Mouse (Mus musculus): ENCODE results near the gene Chrna5. TPM values are rescaled to one million over a fixed set of nuclear protein-coding genes. Genes with fewer than 3 reads are reported as not detected.

Gene Chrna5
- not detected for polyA plus RNA-seq (2015; fragmentation: Illumina TruSeq; extraction: RNeasy Lipid Tissue Mini Kit (QIAGEN cat#74804); ENCODE audit: insufficient read depth, low read depth, low replicate concordance)

GRCm38 (mm10) chr9:54980674-54981073 lies at the start of gene Chrna5:
Gene Chrna5 (plus strand): TSS chr9:54980880.

GRCm38 (mm10) chr9:54950575-54951321 lies 29.9 kb upstream of the Chrna5 start, which contains the start of the genes Psma4 and AY074887:
Gene Psma4 (plus strand): TSS chr9:54950790.
Gene AY074887 (minus strand): TSS chr9:54950998.

GRCm38 (mm10) chr9:55026275-55026663 lies 45.6 kb downstream of the Chrna5 start, which contains the start of gene Chrna3:
Gene Chrna3 (minus strand): TSS chr9:55026562.

DNA sequence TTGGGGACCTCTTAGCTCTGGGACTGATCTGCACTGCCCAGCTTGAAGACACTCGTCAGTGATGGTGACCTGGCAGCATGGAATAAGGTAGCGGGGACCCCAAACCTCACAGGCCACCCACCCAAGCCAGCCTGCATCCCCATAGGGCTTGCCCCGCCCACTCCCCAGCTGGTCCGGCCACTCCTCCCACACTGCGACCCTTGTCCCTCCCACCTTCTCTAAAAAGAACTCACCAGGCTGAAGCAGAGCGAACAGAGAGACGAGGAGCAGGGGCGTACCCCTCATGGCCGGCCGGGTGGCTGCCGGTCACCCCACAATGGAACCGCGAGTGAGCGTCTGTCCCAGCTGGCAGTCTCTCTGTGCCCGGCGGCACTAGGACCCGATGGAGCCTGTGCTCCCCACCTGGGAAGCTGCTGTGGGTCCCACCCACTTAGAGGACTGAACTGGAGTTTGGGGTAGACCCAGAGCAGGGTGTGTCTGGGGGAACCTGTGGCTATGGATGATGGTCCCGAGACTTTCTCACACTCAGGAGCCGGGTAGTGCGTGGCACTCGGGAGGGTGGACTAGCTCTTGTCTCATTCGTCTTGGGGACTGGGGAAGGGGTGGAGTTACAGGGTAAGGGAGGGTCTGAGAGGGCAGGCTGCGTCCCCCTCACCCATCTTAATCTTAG lies 67.7 kb downstream of the Chrna5 start, which contains the start of gene Chrnb4:
Gene Chrnb4, minus strand, starts transcription at position 569 of the 670 bp plus-strand sequence.

Other genes starting within 250 kb of the Chrna5 start
- gene Wdr61, start 246.4 kb upstream of the Chrna5 start, polyA plus RNA-seq (2015; fragmentation: Illumina TruSeq; extraction: RNeasy Lipid Tissue Mini Kit (QIAGEN cat#74804); ENCODE audit: insufficient read depth, low read depth, low replicate concordance) = 10.9 TPM
- gene Crabp1, start 216.1 kb upstream of the Chrna5 start, polyA plus RNA-seq (2015; fragmentation: Illumina TruSeq; extraction: RNeasy Lipid Tissue Mini Kit (QIAGEN cat#74804); ENCODE audit: insufficient read depth, low read depth, low replicate concordance) = not detected
- gene Ireb2, start 117.1 kb upstream of the Chrna5 start, polyA plus RNA-seq (2015; fragmentation: Illumina TruSeq; extraction: RNeasy Lipid Tissue Mini Kit (QIAGEN cat#74804); ENCODE audit: insufficient read depth, low read depth, low replicate concordance) = 6.3 TPM
- gene Hykk, start 63.6 kb upstream of the Chrna5 start, polyA plus RNA-seq (2015; fragmentation: Illumina TruSeq; extraction: RNeasy Lipid Tissue Mini Kit (QIAGEN cat#74804); ENCODE audit: insufficient read depth, low read depth, low replicate concordance) = 0.72 TPM
- gene Psma4, start 30.1 kb upstream of the Chrna5 start, polyA plus RNA-seq (2015; fragmentation: Illumina TruSeq; extraction: RNeasy Lipid Tissue Mini Kit (QIAGEN cat#74804); ENCODE audit: insufficient read depth, low read depth, low replicate concordance) = 31.0 TPM
- not detected for gene AY074887, start 29.9 kb upstream of the Chrna5 start, polyA plus RNA-seq (2015; fragmentation: Illumina TruSeq; extraction: RNeasy Lipid Tissue Mini Kit (QIAGEN cat#74804); ENCODE audit: insufficient read depth, low read depth, low replicate concordance)
- gene Chrna3, start 45.7 kb downstream of the Chrna5 start, polyA plus RNA-seq (2015; fragmentation: Illumina TruSeq; extraction: RNeasy Lipid Tissue Mini Kit (QIAGEN cat#74804); ENCODE audit: insufficient read depth, low read depth, low replicate concordance) = 0.30 TPM
- 0.35 TPM for gene Chrnb4, start 67.9 kb downstream of the Chrna5 start, polyA plus RNA-seq (2015; fragmentation: Illumina TruSeq; extraction: RNeasy Lipid Tissue Mini Kit (QIAGEN cat#74804); ENCODE audit: insufficient read depth, low read depth, low replicate concordance)
- gene Ube2q2, start 168.0 kb downstream of the Chrna5 start, polyA plus RNA-seq (2015; fragmentation: Illumina TruSeq; extraction: RNeasy Lipid Tissue Mini Kit (QIAGEN cat#74804); ENCODE audit: insufficient read depth, low read depth, low replicate concordance) = 7.4 TPM
- gene Fbxo22, start 228.0 kb downstream of the Chrna5 start, polyA plus RNA-seq (2015; fragmentation: Illumina TruSeq; extraction: RNeasy Lipid Tissue Mini Kit (QIAGEN cat#74804); ENCODE audit: insufficient read depth, low read depth, low replicate concordance) = 8.3 TPM